Mouse (Mus musculus) c-Kit-positive CD71-positive TER-119-negative erythroid progenitor cells, embryonic 14.5 days (primary cell): ENCODE results near the gene Calhm6.

ENCODE experiments used
- DNase-seq: peaks from one replicate; pipeline ENCODE4 v3.0.0-alpha.2; 2013; ENCODE audit warnings: low read depth

Gene Calhm6

GRCm38 (mm10) chr10:34127392-34128378 lies at the start of gene Calhm6:
Gene Calhm6, minus strand, starts transcription at chr10:34127984.
- DNase-seq = no peak

- DNase-seq = no peak
These were observed 48.3 kb upstream of the Calhm6 start for GRCm38 (mm10) chr10:34175870-34176606.

- DNase-seq = no peak
These were observed 45.0 kb upstream of the Calhm6 start for GRCm38 (mm10) chr10:34172663-34173282.

- DNase-seq = no peak
These were observed 43.9 kb upstream of the Calhm6 start for GRCm38 (mm10) chr10:34171660-34172059.

- no peak for DNase-seq
These were observed 43.4 kb upstream of the Calhm6 start for GRCm38 (mm10) chr10:34171191-34171590.

GRCm38 (mm10) chr10:34166971-34167370 lies 39.2 kb upstream of the Calhm6 start:
- DNase-seq = no peak

GRCm38 (mm10) chr10:34155796-34156554 lies 28.2 kb upstream of the Calhm6 start:
- DNase-seq = no peak

- DNase-seq = no peak
These were observed 24.0 kb upstream of the Calhm6 start for GRCm38 (mm10) chr10:34151827-34152226.

- no peak for DNase-seq
These were observed 22.7 kb upstream of the Calhm6 start for GRCm38 (mm10) chr10:34150454-34150853.

- no peak for DNase-seq
These were observed 22.0 kb upstream of the Calhm6 start for GRCm38 (mm10) chr10:34149772-34150171.

- DNase-seq = no peak
These were observed 13.9 kb upstream of the Calhm6 start for GRCm38 (mm10) chr10:34141693-34142092.

- no peak for DNase-seq
These were observed 12.0 kb upstream of the Calhm6 start for GRCm38 (mm10) chr10:34139768-34140167.

GRCm38 (mm10) chr10:34138027-34138426 lies 10.2 kb upstream of the Calhm6 start:
- no peak for DNase-seq

- no peak for DNase-seq
These were observed 8.6 kb upstream of the Calhm6 start for GRCm38 (mm10) chr10:34136432-34136831.

- no peak for DNase-seq
These were observed 3.6 kb upstream of the Calhm6 start for GRCm38 (mm10) chr10:34131356-34131755.

GRCm38 (mm10) chr10:34128391-34128790 lies 607 bp upstream of the Calhm6 start:
- DNase-seq = no peak

GRCm38 (mm10) chr10:34118421-34118820 lies 9.4 kb downstream of the Calhm6 start:
- DNase-seq = no peak

GRCm38 (mm10) chr10:34117770-34118169 lies 10.0 kb downstream of the Calhm6 start:
- no peak for DNase-seq

GRCm38 (mm10) chr10:34117131-34117530 lies 10.7 kb downstream of the Calhm6 start:
- no peak for DNase-seq

- no peak for DNase-seq
These were observed 15.6 kb downstream of the Calhm6 start for GRCm38 (mm10) chr10:34111964-34112738.
